Comparison of ENCODE assay signal across 40 mouse cellular contexts in the genomic region with DNA sequence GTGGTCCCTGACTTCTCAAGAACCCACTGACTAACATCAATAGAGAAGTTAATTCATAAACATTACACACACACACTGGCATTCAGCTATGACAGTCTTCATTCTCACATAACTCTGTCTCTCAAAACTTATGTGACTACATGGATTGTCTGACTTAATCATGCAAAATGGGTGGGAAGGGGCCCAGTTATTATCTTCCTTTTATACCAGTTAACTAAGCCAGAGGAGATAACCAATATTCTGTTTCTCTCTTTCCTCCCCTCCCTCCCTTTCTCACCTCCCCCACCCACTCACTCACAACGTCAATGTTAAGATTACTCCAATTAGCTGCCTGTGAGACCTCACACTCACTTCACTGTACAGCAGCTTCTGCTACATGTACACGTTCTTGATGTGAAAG. TPM values are rescaled to one million over a fixed set of nuclear protein-coding genes. Genes with fewer than 3 reads are reported as not detected.
"Had no signal": no experiment of that assay in that cellular context is flagged by ENCODE, and none has a peak within 500 bp of the region (broad histone marks: within the 10 kb centered on the region; RNA-seq: fewer than 3 reads in every experiment).

No protein-coding gene starts in this region.

- H3K36me3 ChIP-seq: heart, embryonic 10.5 days; heart, embryonic 12.5 days; heart, embryonic 13.5 days; heart, embryonic 15.5 days; hindbrain, embryonic 10.5 days; hindbrain, embryonic 12.5 days; hindbrain, embryonic 13.5 days; hindbrain, embryonic 15.5 days; intestine, embryonic 15.5 days; kidney, embryonic 15.5 days had no signal

- H3K9me3 ChIP-seq: heart, embryonic 10.5 days; heart, embryonic 12.5 days; heart, embryonic 13.5 days; heart, embryonic 15.5 days; hindbrain, embryonic 10.5 days; hindbrain, embryonic 12.5 days; hindbrain, embryonic 13.5 days; hindbrain, embryonic 15.5 days; intestine, embryonic 15.5 days; kidney, embryonic 15.5 days had no signal

- H3K4me1 ChIP-seq: heart, embryonic 10.5 days; heart, embryonic 12.5 days; heart, embryonic 15.5 days; hindbrain, embryonic 10.5 days; hindbrain, embryonic 12.5 days; hindbrain, embryonic 13.5 days; hindbrain, embryonic 15.5 days; intestine, embryonic 15.5 days; kidney, embryonic 15.5 days had no signal

- H3K27ac ChIP-seq: heart, adult 2 months; heart, embryonic 10.5 days; heart, embryonic 13.5 days; heart, embryonic 15.5 days; hindbrain, embryonic 10.5 days; hindbrain, embryonic 12.5 days; hindbrain, embryonic 13.5 days; hindbrain, embryonic 14.5 days; hindbrain, embryonic 15.5 days; hindbrain, postnatal 0 days; intestine, embryonic 15.5 days; kidney, embryonic 15.5 days; kidney, postnatal 0 days; layer of hippocampus, adult 2 months had no signal

- H3K4me3 ChIP-seq: heart, adult 2 months; heart, embryonic 10.5 days; heart, embryonic 12.5 days; heart, embryonic 13.5 days; heart, embryonic 15.5 days; hindbrain, embryonic 10.5 days; hindbrain, embryonic 12.5 days; hindbrain, embryonic 13.5 days; hindbrain, embryonic 15.5 days; intestine, embryonic 15.5 days; kidney, embryonic 15.5 days; layer of hippocampus, adult 2 months had no signal

- H3K4me2 ChIP-seq: heart, embryonic 11.5 days; heart, embryonic 12.5 days; heart, embryonic 13.5 days; heart, embryonic 15.5 days; hindbrain, embryonic 12.5 days; hindbrain, embryonic 13.5 days; hindbrain, embryonic 14.5 days; hindbrain, embryonic 15.5 days; intestine, embryonic 15.5 days; kidney, embryonic 15.5 days had no signal

- ATAC-seq: hindbrain, embryonic 16.5 days; hindbrain, postnatal 0 days; inflammation-experienced regulatory T-cells, adult 6 months; intestine, embryonic 15.5 days; intestine, embryonic 16.5 days; intestine, postnatal 0 days had no signal

- DNase-seq: heart, adult 2 months; heart, postnatal 10 days; heart, postnatal 14 days; heart, postnatal 36 days; heart, postnatal 4 days; kidney, adult 11 months; kidney, adult 18-20 months; kidney, adult 2 months; kidney, adult 8-10 months; kidney, adult 9 months; kidney, postnatal 10 days; kidney, postnatal 14 days; kidney, postnatal 25 days; kidney, postnatal 36 days; kidney, postnatal 4 days; layer of hippocampus, adult 9-11 months had no signal

- H3K27me3 ChIP-seq: heart, embryonic 12.5 days; heart, embryonic 13.5 days; heart, embryonic 15.5 days; hindbrain, embryonic 12.5 days; hindbrain, embryonic 13.5 days; hindbrain, embryonic 15.5 days; intestine, embryonic 15.5 days; kidney, embryonic 15.5 days had no signal

- H3K9ac ChIP-seq: heart, embryonic 12.5 days; heart, embryonic 13.5 days; heart, embryonic 15.5 days; hindbrain, embryonic 12.5 days; hindbrain, embryonic 13.5 days; hindbrain, embryonic 14.5 days; hindbrain, embryonic 15.5 days; intestine, embryonic 15.5 days; kidney, embryonic 15.5 days had no signal

RNA-seq across cellular contexts. Expression of gene Il31ra, which starts 3.9 kb away (rescaled TPM):
- total RNA-seq: heart, adult 2 months; heart, adult 8-10 months; heart, postnatal 25 days; heart, postnatal 36 days; heart, postnatal 4 days; hindbrain, postnatal 0 days had no signal
- polyA plus RNA-seq: heart, adult 2 months; heart, postnatal 0 days; hindbrain, embryonic 10.5 days; hindbrain, embryonic 11.5 days; hindbrain, embryonic 12.5 days; hindbrain, postnatal 0 days; large intestine, adult 2 months had no signal
